Mouse (Mus musculus): Measurements from ENCODE around the gene Zdhhc14.

DNA sequence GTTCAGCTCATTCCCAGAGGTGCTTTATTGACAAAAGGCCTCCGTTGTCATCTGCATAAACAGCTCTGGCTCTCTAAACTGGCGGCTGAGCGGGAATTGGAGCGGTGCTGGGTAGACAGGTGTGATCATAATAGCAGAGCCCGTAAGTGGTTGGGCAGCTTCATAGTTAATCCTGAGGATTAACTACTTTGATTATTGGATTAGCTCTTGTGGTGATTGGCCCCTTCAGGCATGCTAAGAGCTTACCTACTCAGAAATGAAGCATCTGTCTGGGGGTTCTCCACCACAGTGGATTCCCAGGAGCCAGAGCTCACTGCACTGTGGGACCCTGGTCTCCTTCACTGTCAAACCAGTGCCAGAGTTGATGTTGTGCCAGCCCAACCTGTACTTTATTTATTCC is 102.7 kb downstream of the Zdhhc14 start:
- TF ChIP-seq CTCF (IDR thresholded peaks at IDR 0.05; ENCODE audit: low read depth) (no peak), EP300 (IDR thresholded peaks at IDR 0.05; ENCODE audit: low read depth) (no peak)
